Mouse (Mus musculus) small intestine, adult 2 months (tissue): ENCODE results near the gene Tnik.

ENCODE experiments used
- CTCF ChIP-seq: fragments of 200-500 bp; IDR thresholded peaks from 2 replicates; pipeline ENCODE4 v1.5.1; 2012; ENCODE audit warnings: low read depth, mild to moderate bottlenecking, control low read depth, inconsistent platforms, low read length, moderate library complexity, mixed read lengths; ENCODE audit not compliant: insufficient replicate concordance, insufficient read length; ENCODE audit errors: extremely low read depth
- POLR2A ChIP-seq: fragments of 200-500 bp; IDR thresholded peaks from 2 replicates; pipeline ENCODE4 v1.6.1; 2012; ENCODE audit warnings: low read depth, mild to moderate bottlenecking, control low read depth, inconsistent platforms, low read length, moderate library complexity

- TF ChIP-seq POLR2A (no peak), CTCF (no peak)
Measured at GRCm38 (mm10) chr3:28485716-28486115, 222.7 kb downstream of the Tnik start.
